Mouse (Mus musculus): Measurements from ENCODE around the gene Dock3.

GRCm38 (mm10) chr9:106886828-106887702, 344.6 kb downstream of the Dock3 start, which contains the start of gene Rbm15b:
- TF ChIP-seq POLR2A (IDR thresholded peaks at IDR 0.05; ENCODE audit: extremely low read depth, insufficient read depth, low read length) (peak; percentile 36; the same call in 1 of the 2 replicates), CTCF (IDR thresholded peaks at IDR 0.05; ENCODE audit: extremely low read depth, insufficient read depth, low read length) (peak; percentile 56)
